Mouse (Mus musculus) limb, embryonic 11.5 days (tissue): ENCODE results near the gene Gjb6. TPM values are rescaled to one million over a fixed set of nuclear protein-coding genes. Genes with fewer than 3 reads are reported as not detected.

Source experiments
- polyA plus RNA-seq: library from polyadenylated mRNA; unstranded; fragments of >200 nt; fragmentation: Nextera tagmentation; extraction: Ambion mirVana; gene quantifications from 2 replicates; pipeline ENCODE4 v1.2.1, GENCODE M21; 2014

Gjb6 gene
- polyA plus RNA-seq, 1 experiment from 2014 or later = 11.0 TPM

Other genes with a start within 250 kb of the Gjb6 start
- gene Zmym2, start 247.0 kb downstream of the Gjb6 start, polyA plus RNA-seq = 60.1 and 67.0 TPM in 2 replicates
- 18.8 and 19.8 TPM in 2 replicates for gene Gja3, start 75.5 kb downstream of the Gjb6 start, polyA plus RNA-seq
- 48.0 and 53.9 TPM in 2 replicates for gene Gjb2, start 28.9 kb downstream of the Gjb6 start, polyA plus RNA-seq
- not detected in 2 replicates for gene Gm4491, start 17.7 kb downstream of the Gjb6 start, polyA plus RNA-seq